Mouse (Mus musculus): Measurements from ENCODE around the gene Srsf1.

GRCm38 (mm10) chr11:88015161-88015560 is 32.0 kb upstream of the Srsf1 start:
- TF ChIP-seq CTCF (IDR thresholded peaks at IDR 0.05; ENCODE audit: control insufficient read depth, insufficient read depth, insufficient read length) = no peak
- no peak for TF ChIP-seq USF1 (IDR thresholded peaks at IDR 0.05; ENCODE audit: low read depth)
- TF ChIP-seq MAX (IDR thresholded peaks at IDR 0.05) = no peak
- no peak for TF ChIP-seq MYOG (IDR thresholded peaks at IDR 0.05; ENCODE audit: control insufficient read depth, extremely low read depth, insufficient read length)
- TF ChIP-seq FOSL1 (IDR thresholded peaks at IDR 0.05; ENCODE audit: insufficient read depth, low read length, poor library complexity, severe bottlenecking) = no peak

Data from C2C12 (cell line).